Mouse (Mus musculus) CH12.LX (cell line): Measurements from ENCODE around the gene Ranbp10. TPM values are rescaled to one million over a fixed set of nuclear protein-coding genes. Genes with fewer than 3 reads are reported as not detected.

ENCODE experiments used
- DNase-seq: peaks from one replicate; pipeline ENCODE4 v3.0.0-alpha.2; 2013; ENCODE audit errors: extremely low read depth
- H3K27ac ChIP-seq: 2 replicates; pipeline ENCODE4 v1.5.1; 2012; ENCODE audit warnings: low read depth, mild to moderate bottlenecking, control low read depth, moderate library complexity; ENCODE audit not compliant: insufficient read depth
- H3K27me3 ChIP-seq: replicated peaks from 2 replicates; pipeline ENCODE3; 2012; ENCODE audit warnings: inconsistent platforms
- H3K36me3 ChIP-seq, 2 experiments: replicated peaks in 1 of 2; 2 replicates each; pipeline versions ENCODE3 to v1.6.1; 2012; ENCODE audit warnings: inconsistent platforms in 1 of 2, low read length in 1 of 2, mild to moderate bottlenecking in 1 of 2, mixed read lengths in 1 of 2, moderate library complexity in 1 of 2; ENCODE audit not compliant: control insufficient read depth in 1 of 2, insufficient read depth in 1 of 2
- H3K4me1 ChIP-seq, 2 experiments: 2 replicates each; pipeline ENCODE4 v1.6.1; 2012; ENCODE audit warnings: inconsistent platforms in 1 of 2, moderate library complexity in 1 of 2; ENCODE audit not compliant: insufficient read depth in 2 of 2, control insufficient read depth in 1 of 2
- H3K4me2 ChIP-seq: 2 replicates; pipeline ENCODE4 v1.6.1; 2012; ENCODE audit warnings: low read depth, mild to moderate bottlenecking, control low read depth; ENCODE audit not compliant: poor library complexity, insufficient read depth, severe bottlenecking
- H3K4me3 ChIP-seq, 3 experiments: fragments of 150-350 bp in 1 of 3; sonication (generic) in 1 of 3; replicated peaks in 1 of 3; 2 replicates each; pipeline versions ENCODE3 to v1.5.1; 2011 to 2012; ENCODE audit warnings: low read depth in 2 of 3, low read length in 2 of 3, mild to moderate bottlenecking in 2 of 3, moderate library complexity in 2 of 3, control low read depth in 1 of 3, improper control_type of control experiment in 1 of 3, inconsistent platforms in 1 of 3, mixed read lengths in 1 of 3; ENCODE audit not compliant: poor library complexity in 1 of 3
- H3K79me2 ChIP-seq: replicated peaks from 2 replicates; pipeline ENCODE4 v1.6.1; 2012; ENCODE audit warnings: mild to moderate bottlenecking, moderate library complexity; ENCODE audit not compliant: control insufficient read depth, poor library complexity, insufficient read depth, severe bottlenecking; ENCODE audit errors: extremely low read depth
- H3K9ac ChIP-seq: 2 replicates; pipeline ENCODE4 v1.6.1; 2012; ENCODE audit warnings: low read depth, mild to moderate bottlenecking, control low read depth, moderate library complexity; ENCODE audit not compliant: insufficient read depth
- H3K9me3 ChIP-seq: replicated peaks from 2 replicates; pipeline ENCODE3; 2012; ENCODE audit warnings: low read length, inconsistent platforms, mixed read lengths
- BHLHE40 ChIP-seq: IDR thresholded peaks from 2 replicates; pipeline ENCODE4 v1.6.1; 2011; ENCODE audit warnings: mild to moderate bottlenecking, low read depth, low read length, improper control_type of control experiment
- CHD1 ChIP-seq: IDR thresholded peaks from 2 replicates; pipeline ENCODE4 v1.6.1; 2012; ENCODE audit warnings: low read depth, low read length, improper control_type of control experiment, inconsistent platforms
- CTCF ChIP-seq, 2 experiments: IDR thresholded peaks in 1 of 2; conservative IDR thresholded peaks in 1 of 2; 2 replicates each; pipeline ENCODE4 v1.5.1; 2011 to 2012; ENCODE audit warnings: low read depth in 2 of 2, low read length in 2 of 2, improper control_type of control experiment in 1 of 2, inconsistent platforms in 1 of 2, mild to moderate bottlenecking in 1 of 2, moderate library complexity in 1 of 2
- E2F4 ChIP-seq: IDR thresholded peaks from 2 replicates; pipeline ENCODE4 v1.6.1; 2011; ENCODE audit warnings: low read depth, low read length, improper control_type of control experiment; ENCODE audit not compliant: insufficient replicate concordance
- IRF4 ChIP-seq: IDR thresholded peaks from 2 replicates; pipeline ENCODE4 v1.6.1; 2014; ENCODE audit warnings: low read depth, mild to moderate bottlenecking, inconsistent platforms, low read length, improper control_type of control experiment
- KAT2A ChIP-seq: IDR thresholded peaks from 2 replicates; pipeline ENCODE4 v1.6.1; 2012; ENCODE audit warnings: low read length, improper control_type of control experiment, inconsistent platforms; ENCODE audit not compliant: insufficient replicate concordance
- MAX ChIP-seq: IDR thresholded peaks from 2 replicates; pipeline ENCODE4 v1.6.1; 2011; ENCODE audit warnings: low read length, improper control_type of control experiment
- MXI1 ChIP-seq: IDR thresholded peaks from 2 replicates; pipeline ENCODE4 v1.6.1; 2011; ENCODE audit warnings: mild to moderate bottlenecking, low read depth, low read length, improper control_type of control experiment
- MYC ChIP-seq: IDR thresholded peaks from 2 replicates; pipeline ENCODE4 v1.6.1; 2011; ENCODE audit warnings: low read depth, mild to moderate bottlenecking, improper control_type of control experiment, low read length
- NRF1 ChIP-seq: IDR thresholded peaks from 2 replicates; pipeline ENCODE4 v1.6.1; 2014; ENCODE audit warnings: low read depth, mild to moderate bottlenecking, inconsistent platforms, low read length, improper control_type of control experiment, moderate library complexity
- POLR2AphosphoS2 ChIP-seq: IDR thresholded peaks from 2 replicates; pipeline ENCODE4 v1.6.1; 2011; ENCODE audit warnings: low read depth, low read length, improper control_type of control experiment
- SMC3 ChIP-seq: IDR thresholded peaks from 2 replicates; pipeline ENCODE4 v1.6.1; 2011; ENCODE audit warnings: low read depth, low read length, improper control_type of control experiment
- TBP ChIP-seq: conservative IDR thresholded peaks from 2 replicates; pipeline ENCODE4 v1.6.1; 2011; ENCODE audit warnings: low read depth, low read length, improper control_type of control experiment
- UBTF ChIP-seq: IDR thresholded peaks from 2 replicates; pipeline ENCODE4 v1.6.1; 2012; ENCODE audit warnings: low read depth, mild to moderate bottlenecking, inconsistent platforms, low read length, improper control_type of control experiment, moderate library complexity
- USF1 ChIP-seq: IDR thresholded peaks from 2 replicates; pipeline ENCODE4 v1.6.1; 2014; ENCODE audit warnings: low read depth, mild to moderate bottlenecking, inconsistent platforms, low read length, improper control_type of control experiment
- USF2 ChIP-seq: conservative IDR thresholded peaks from 2 replicates; pipeline ENCODE4 v1.6.1; 2011; ENCODE audit warnings: low read depth, low read length, improper control_type of control experiment
- ZC3H11A ChIP-seq: IDR thresholded peaks from 2 replicates; pipeline ENCODE4 v1.6.1; 2012; ENCODE audit warnings: low read depth, mild to moderate bottlenecking, inconsistent platforms, low read length, improper control_type of control experiment
- ZKSCAN1 ChIP-seq: IDR thresholded peaks from 2 replicates; pipeline ENCODE4 v1.6.1; 2012; ENCODE audit warnings: low read depth, inconsistent platforms, low read length, improper control_type of control experiment, borderline replicate concordance
- dilution Hi-C: fragments of 300-500 bp; cut with MboI; formaldehyde crosslinking; loops from 2 replicates; pipeline ENCODE4 v1.14.3; 2020; ENCODE audit warnings: low sequenced_read_pairs; ENCODE audit not compliant: extremely low pct_unique_long_range_greater_than_20kb, extremely low pct_ligation_motif_present
- in situ Hi-C: fragments of 300-500 bp; cut with MboI; formaldehyde crosslinking; loops from 3 replicates; pipeline ENCODE4 v1.14.3; 2019; ENCODE audit warnings: low sequenced_read_pairs, low pct_ligation_motif_present, low pct_unique_long_range_greater_than_20kb, mixed read lengths
- polyA plus RNA-seq: library from polyadenylated mRNA; unstranded; fragments of >175 nt; gene quantifications from 2 replicates; pipeline ENCODE4 v1.2.1, GENCODE M21; 2012; ENCODE audit warnings: low read depth; ENCODE audit not compliant: insufficient read length
- total RNA-seq, 2 experiments: library from RNA; depleted of rRNA; stranded (reverse); fragments of 300-350 nt in 1 of 2; fragments of >200 nt in 1 of 2; gene quantifications; 2 replicates each; pipeline ENCODE4 v1.2.3; 2012 to 2014

The Ranbp10 gene
- total and polyA plus RNA-seq, 3 experiments, result 7.4 to 15.8 (median 8.7) TPM

DNA sequence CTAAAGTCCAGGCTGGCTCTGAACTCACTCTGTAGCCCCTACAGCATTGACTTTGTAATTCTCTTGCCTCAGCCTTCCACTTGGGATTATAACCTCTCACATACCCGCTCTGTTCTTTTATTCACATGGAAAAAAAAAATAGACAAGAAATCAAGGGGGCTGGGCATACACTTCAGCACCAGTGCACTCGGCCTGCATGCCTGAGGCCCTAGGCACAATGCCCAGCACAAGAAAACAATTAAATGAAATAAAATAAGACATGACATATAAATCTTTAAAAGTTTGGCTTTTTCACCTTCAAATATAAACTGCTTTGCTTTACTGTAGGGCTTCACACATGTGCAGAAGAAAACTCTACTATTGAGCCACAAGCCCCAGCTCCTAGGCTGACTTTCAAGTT lies 73.2 kb downstream of the Ranbp10 start:
- dilution Hi-C loops (no loop called here), in situ Hi-C loops (no loop called here)
- Histone ChIP-seq H3K4me3 (no peak overlapping the region), H3K27me3 (no peaks in the 10 kb centered on the region), H3K4me2 (no peak overlapping the region), H3K9me3 (no peaks in the 10 kb centered on the region), H3K79me2 (no peaks in the 10 kb centered on the region), H3K27ac (no peak overlapping the region), H3K4me1 (peaks cover 2 to 7% of the 10 kb centered on the region in 2 experiments; a peak in 3 of 4 replicates), H3K36me3 (peaks cover 0 to 2% of the 10 kb centered on the region in 2 experiments), H3K9ac (no peak overlapping the region)
- DNase-seq, result no peak
- TF ChIP-seq BHLHE40, result no peak
- no peak for TF ChIP-seq MXI1
- no peak for TF ChIP-seq ZC3H11A
- TF ChIP-seq USF2, result no peak
- no peak for TF ChIP-seq USF1
- TF ChIP-seq KAT2A, result no peak
- TF ChIP-seq MYC, result no peak

DNA sequence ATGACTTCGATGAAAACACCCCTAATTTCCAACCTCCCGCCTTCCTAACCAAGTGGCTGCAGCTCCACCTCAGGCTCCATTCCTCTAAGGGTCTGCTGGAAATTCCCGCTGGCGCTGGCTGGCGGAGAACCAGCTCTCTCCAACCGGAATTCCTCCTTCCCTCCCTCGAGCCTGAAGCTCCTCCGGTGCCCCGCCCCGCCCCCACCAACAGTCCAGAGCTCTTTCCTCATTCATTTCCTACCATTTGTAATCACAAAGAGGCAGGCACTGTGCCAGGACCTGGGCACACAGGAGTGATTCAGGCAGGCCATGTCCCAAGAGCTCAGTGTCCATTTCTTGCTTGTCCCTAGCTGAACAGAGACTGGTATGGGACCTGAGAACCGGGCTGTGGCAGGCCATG lies 76.5 kb downstream of the Ranbp10 start:
- TF ChIP-seq MAX (no peak), CHD1 (no peak), UBTF (no peak), E2F4 (no peak), CTCF (conservative IDR thresholded peaks at IDR 0.05 in 1 of 2, IDR thresholded peaks at IDR 0.05 in 1 of 2; ENCODE audit: low read depth in 2 of 2, low read length in 2 of 2) (no peak), TBP (no peak), SMC3 (no peak), MXI1 (no peak), NRF1 (no peak), POLR2AphosphoS2 (no peak), ZKSCAN1 (no peak), IRF4 (no peak)
- TF ChIP-seq, all 38 proteins: peak for 0
- Histone ChIP-seq H3K27me3 (no peaks in the 10 kb centered on the region), H3K4me2 (no peak overlapping the region), H3K79me2 (no peaks in the 10 kb centered on the region), H3K9ac (no peak overlapping the region), H3K27ac (no peak overlapping the region), H3K36me3 (peaks cover 0 to 2% of the 10 kb centered on the region in 2 experiments), H3K4me1 (peaks cover 9 to 14% of the 10 kb centered on the region in 2 experiments), H3K9me3 (no peaks in the 10 kb centered on the region), H3K4me3 (no peak overlapping the region)
- dilution Hi-C loops, result no loop called here
- in situ Hi-C loops, result no loop called here
- no peak for DNase-seq
